Mouse (Mus musculus): Measurements from ENCODE around the gene Olfr750. TPM values are rescaled to one million over a fixed set of nuclear protein-coding genes. Genes with fewer than 3 reads are reported as not detected.

Gene Olfr750
- not detected in 2 replicates for polyA plus RNA-seq (2012; rRNA removed)

GRCm38 (mm10) chr14:51074335-51074734 lies at the start of gene Olfr750:
Gene Olfr750 (minus strand): TSS chr14:51074435.

GRCm38 (mm10) chr14:51113916-51114560 lies 39.8 kb upstream of the Olfr750 start, which contains the start of gene Eddm3b:
Gene Eddm3b (plus strand): TSS chr14:51114426.

GRCm38 (mm10) chr14:51090921-51091900 lies 17.0 kb upstream of the Olfr750 start, which contains the start of the genes Rnase4 and Ang:
Gene Rnase4 (plus strand): TSS chr14:51091077.
Gene Ang (plus strand): TSS chr14:51091150.

GRCm38 (mm10) chr14:51057401-51057831 lies 16.8 kb downstream of the Olfr750 start, which contains the start of gene Rnase12:
Gene Rnase12 (minus strand): TSS chr14:51057661.

GRCm38 (mm10) chr14:51050063-51050462 lies 24.2 kb downstream of the Olfr750 start, which contains the start of gene Rnase11:
Gene Rnase11 (minus strand): TSS chr14:51050163.

GRCm38 (mm10) chr14:51041769-51042168 lies 32.5 kb downstream of the Olfr750 start, which contains the start of gene Rnase9:
Gene Rnase9 (minus strand): TSS chr14:51041869.

Other genes starting within 250 kb of the Olfr750 start
- gene Tep1, start 203.9 kb downstream of the Olfr750 start, polyA plus RNA-seq (2012; rRNA removed), result 2.2 and 3.4 TPM in 2 replicates
- gene Klhl33, start 176.9 kb downstream of the Olfr750 start, polyA plus RNA-seq (2012; rRNA removed), result 0.16 and 0.18 TPM in 2 replicates
- gene Osgep, start 149.5 kb downstream of the Olfr750 start, polyA plus RNA-seq (2012; rRNA removed), result 36.9 and 37.6 TPM in 2 replicates
- gene Apex1, start 149.5 kb downstream of the Olfr750 start, polyA plus RNA-seq (2012; rRNA removed), result 52.4 and 58.5 TPM in 2 replicates
- 22.8 and 28.6 TPM in 2 replicates for gene Pip4p1, start 143.6 kb downstream of the Olfr750 start, polyA plus RNA-seq (2012; rRNA removed)
- gene Pnp, start 143.4 kb downstream of the Olfr750 start, polyA plus RNA-seq (2012; rRNA removed), result 75.3 and 96.8 TPM in 2 replicates
- 58.6 and 74.1 TPM in 2 replicates for gene Gm49342, start 129.9 kb downstream of the Olfr750 start, polyA plus RNA-seq (2012; rRNA removed)
- 9.7 and 10.4 TPM in 2 replicates for gene Pnp2, start 118.4 kb downstream of the Olfr750 start, polyA plus RNA-seq (2012; rRNA removed)
- gene Rnase10, start 66.7 kb downstream of the Olfr750 start, polyA plus RNA-seq (2012; rRNA removed), result 0.02 TPM in 1 of 2 replicates, not detected in the other
- not detected in 2 replicates for gene Rnase9, start 32.6 kb downstream of the Olfr750 start, polyA plus RNA-seq (2012; rRNA removed)
- not detected in 2 replicates for gene Rnase11, start 24.3 kb downstream of the Olfr750 start, polyA plus RNA-seq (2012; rRNA removed)
- 0.86 and 0.90 TPM in 2 replicates for gene Rnase12, start 16.8 kb downstream of the Olfr750 start, polyA plus RNA-seq (2012; rRNA removed)
- gene Rnase4, start 16.6 kb upstream of the Olfr750 start, polyA plus RNA-seq (2012; rRNA removed), result 10.7 and 13.3 TPM in 2 replicates
- gene Ang, start 16.7 kb upstream of the Olfr750 start, polyA plus RNA-seq (2012; rRNA removed), result 3.7 and 3.9 TPM in 2 replicates
- not detected in 2 replicates for gene Eddm3b, start 40.0 kb upstream of the Olfr750 start, polyA plus RNA-seq (2012; rRNA removed)
- 1.9 and 2.8 TPM in 2 replicates for gene Rnase6, start 49.5 kb upstream of the Olfr750 start, polyA plus RNA-seq (2012; rRNA removed)
- 0.03 and 0.05 TPM in 2 replicates for gene Rnase1, start 72.3 kb upstream of the Olfr750 start, polyA plus RNA-seq (2012; rRNA removed)
- gene Rnase2b, start 87.8 kb upstream of the Olfr750 start, polyA plus RNA-seq (2012; rRNA removed), result not detected in 2 replicates
- not detected in 2 replicates for gene Ang2, start 124.7 kb upstream of the Olfr750 start, polyA plus RNA-seq (2012; rRNA removed)
- not detected in 2 replicates for gene Ear14, start 129.0 kb upstream of the Olfr750 start, polyA plus RNA-seq (2012; rRNA removed)
- gene Rnase2a, start 181.7 kb upstream of the Olfr750 start, polyA plus RNA-seq (2012; rRNA removed), result not detected in 2 replicates

Data from liver, embryonic 14 days (tissue).